Mouse (Mus musculus): ENCODE measurements around the gene Anks1. TPM values are rescaled to one million over a fixed set of nuclear protein-coding genes. Genes with fewer than 3 reads are reported as not detected.

Gene Anks1
- total RNA-seq, 2 experiments from 2014 or later, result 54.2 to 59.2 TPM

- no peak for DNase-seq
These were observed 191.6 kb downstream of the Anks1 start for GRCm38 (mm10) chr17:28100669-28101068.

GRCm38 (mm10) chr17:28101284-28101887, 192.3 kb downstream of the Anks1 start:
- DNase-seq, result no peak

GRCm38 (mm10) chr17:28101902-28102319, 192.8 kb downstream of the Anks1 start:
- DNase-seq, result no peak

- no peak for DNase-seq
These were observed 195.3 kb downstream of the Anks1 start for GRCm38 (mm10) chr17:28104416-28104815.

DNA sequence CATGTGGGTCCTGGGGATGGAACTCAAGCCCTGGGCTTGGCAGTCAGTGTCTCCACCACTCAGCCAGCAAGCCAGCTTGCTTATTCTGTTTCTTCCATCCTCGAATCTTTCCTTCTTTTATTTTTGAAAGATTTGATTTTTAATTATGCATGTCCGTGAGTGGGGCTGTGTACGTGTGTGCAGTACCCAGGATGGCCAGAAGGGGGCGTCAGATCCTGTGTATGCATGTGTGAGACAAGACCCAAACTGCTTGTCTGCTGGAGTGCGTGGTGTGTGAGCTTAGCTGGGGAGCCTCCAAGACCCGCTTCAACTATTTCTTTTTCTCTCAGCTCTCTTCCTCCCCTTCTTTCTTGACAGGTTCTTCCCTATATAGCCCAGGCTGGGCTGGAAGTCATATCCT, 197.2 kb downstream of the Anks1 start:
- DNase-seq, result peak; percentile 20

- DNase-seq, result no peak
These were observed 198.2 kb downstream of the Anks1 start for GRCm38 (mm10) chr17:28107275-28107674.

DNA sequence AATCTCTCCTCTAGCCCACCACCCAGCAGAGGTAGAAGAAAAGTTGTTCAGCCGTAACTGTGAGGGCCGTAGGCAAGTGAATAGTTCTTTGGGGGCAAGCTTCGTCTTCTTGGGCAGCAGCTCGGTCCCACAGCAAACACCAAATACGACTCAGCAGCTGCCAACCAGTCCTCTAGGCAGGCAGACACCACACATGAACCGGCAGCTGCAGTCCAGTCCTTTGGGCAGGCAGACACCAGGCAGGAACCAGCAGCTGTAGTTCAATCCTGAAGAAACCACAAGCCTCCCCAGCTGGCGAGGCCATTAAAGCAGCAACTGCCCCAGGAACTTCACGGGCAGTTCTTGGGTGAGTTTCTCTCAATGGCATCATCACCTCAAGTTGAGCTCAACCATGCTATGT, 203.2 kb downstream of the Anks1 start:
- no peak for DNase-seq

Other genes with a start within 250 kb of the Anks1 start
- under 1 TPM; 0.16 to 0.38 TPM for gene Spdef, start 180.4 kb upstream of the Anks1 start, total RNA-seq (2021)
- gene D17Wsu92e, start 88.7 kb upstream of the Anks1 start, total RNA-seq (2021), result 100 to 1,000 TPM; 104 to 107 TPM
- 100 to 1,000 TPM in 1 of 2 experiments, 10 to 100 TPM in 1; 94.2 to 102 TPM for gene Snrpc, start 71.2 kb upstream of the Anks1 start, total RNA-seq (2021)
- gene Uhrf1bp1, start 52.9 kb upstream of the Anks1 start, total RNA-seq (2021), result 10 to 100 TPM; 20.7 to 21.9 TPM
- 10 to 100 TPM; 28.5 to 29.3 TPM for gene Taf11, start 538 bp downstream of the Anks1 start, total RNA-seq (2021)
- gene Tcp11, start 171.3 kb downstream of the Anks1 start, total RNA-seq (2021), result under 1 TPM in 1 of 2 experiments, not detected in 1; 0.14 TPM
- 1 to 10 TPM; 1.1 to 1.4 TPM for gene Scube3, start 232.8 kb downstream of the Anks1 start, total RNA-seq (2021)

Data from heart, postnatal 4 days (tissue).